Mouse (Mus musculus): ENCODE data around the gene Birc2. TPM values are rescaled to one million over a fixed set of nuclear protein-coding genes. Genes with fewer than 3 reads are reported as not detected.
A peak's percentile ranks its signal among the peaks of the same experiment; 100 is the strongest.

Gene Birc2
- polyA plus RNA-seq, 1 experiment from 2014 or later, result 49.3 TPM

GRCm38 (mm10) chr9:7835302-7835701, 1.6 kb downstream of the Birc2 start:
- 88% methylated on average over 1 of the region's 1 CpGs for WGBS
- no peak overlapping the region for H3K4me2 ChIP-seq (ENCODE audit: low read depth, low read length)
- H3K9me3 ChIP-seq (ENCODE audit: control insufficient read depth, low read length), result no peaks in the 10 kb centered on the region
- ATAC-seq (ENCODE audit: low read depth), result no peak
- no peaks in the 10 kb centered on the region for H3K27me3 ChIP-seq (ENCODE audit: control insufficient read depth, insufficient read depth, low read length)
- H3K36me3 ChIP-seq (ENCODE audit: control insufficient read depth, insufficient read depth, low read length), result 0 out of 2 replicates have a peak, but pooled peaks cover 3% of the 10 kb centered on the region
- H3K9ac ChIP-seq (replicated peaks; ENCODE audit: low read depth, low read length), result no peak overlapping the region
- no peak overlapping the region for H3K27ac ChIP-seq (ENCODE audit: low read depth, low read length)
- no peak overlapping the region for H3K4me3 ChIP-seq (ENCODE audit: low read depth, low read length)
- peaks cover 23% of the 10 kb centered on the region for H3K4me1 ChIP-seq (ENCODE audit: control insufficient read depth, insufficient read depth, low read length)

- Histone ChIP-seq H3K36me3 (ENCODE audit: control insufficient read depth, insufficient read depth, low read length) (0 out of 2 replicates have a peak, but pooled peaks cover 3% of the 10 kb centered on the region), H3K27me3 (ENCODE audit: control insufficient read depth, insufficient read depth, low read length) (no peaks in the 10 kb centered on the region), H3K4me3 (ENCODE audit: low read depth, low read length) (no peak overlapping the region), H3K4me1 (ENCODE audit: control insufficient read depth, insufficient read depth, low read length) (peaks cover 31% of the 10 kb centered on the region), H3K9ac (replicated peaks; ENCODE audit: low read depth, low read length) (no peak overlapping the region), H3K4me2 (ENCODE audit: low read depth, low read length) (peak overlapping the region; percentile 24), H3K9me3 (ENCODE audit: control insufficient read depth, low read length) (no peaks in the 10 kb centered on the region), H3K27ac (ENCODE audit: low read depth, low read length) (no peak overlapping the region)
- WGBS, result 91% methylated on average over 6 of the region's 6 CpGs
- ATAC-seq (ENCODE audit: low read depth), result no peak
Measured at GRCm38 (mm10) chr9:7833421-7833820, 3.4 kb downstream of the Birc2 start.

DNA sequence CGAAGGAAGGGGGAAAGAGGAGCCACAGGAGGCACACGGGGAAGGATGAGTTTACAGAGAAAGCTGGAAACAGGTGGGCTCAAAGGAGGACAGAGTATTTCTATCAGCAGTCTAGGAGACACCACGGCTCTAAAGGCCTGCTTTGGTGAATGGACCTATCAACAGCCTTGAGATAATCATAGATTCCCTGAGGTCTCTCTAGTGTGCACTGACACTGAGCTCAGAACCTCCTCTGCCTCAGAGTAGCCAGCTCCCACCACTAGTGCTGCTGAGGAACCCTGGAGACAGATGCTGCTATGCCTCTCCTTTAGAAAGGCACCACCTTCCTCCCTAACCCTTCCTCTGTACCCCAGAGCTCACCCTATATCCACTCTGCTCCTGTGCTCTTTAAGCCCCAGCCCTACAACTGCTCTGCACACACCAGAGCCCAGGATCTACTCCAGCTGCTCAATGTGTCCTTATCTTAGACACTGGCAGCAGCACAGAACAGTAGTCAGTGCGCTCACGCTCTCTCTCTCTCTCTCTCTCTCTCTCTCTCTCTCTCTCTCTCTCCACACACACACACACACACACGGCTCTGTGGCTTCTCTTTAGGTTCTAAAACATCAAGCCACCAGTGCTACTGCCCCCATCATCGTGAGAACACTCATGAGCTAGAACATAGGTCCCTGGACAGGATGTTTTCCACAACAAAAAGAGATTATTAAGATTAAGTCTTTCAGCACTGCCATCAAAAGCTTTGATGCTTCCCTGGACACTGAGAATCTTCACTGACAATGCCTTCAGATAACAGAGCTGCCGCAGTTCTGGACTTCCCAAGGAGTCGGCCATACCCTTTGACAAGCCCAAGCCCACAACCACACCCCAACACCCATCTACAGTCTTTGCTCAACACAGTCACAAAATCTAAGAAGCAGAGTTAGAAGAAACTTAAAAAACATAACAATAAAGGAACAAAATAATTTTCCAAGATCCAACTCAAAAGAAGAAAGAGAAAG, 7.0 kb downstream of the Birc2 start:
- H3K27ac ChIP-seq (ENCODE audit: low read depth, low read length), result no peak overlapping the region
- H3K36me3 ChIP-seq (ENCODE audit: control insufficient read depth, insufficient read depth, low read length), result 0 out of 2 replicates have a peak, but pooled peaks cover 3% of the 10 kb centered on the region
- ATAC-seq (ENCODE audit: low read depth), result no peak; the same call in 1 of the 2 replicates
- peaks cover 28% of the 10 kb centered on the region for H3K4me1 ChIP-seq (ENCODE audit: control insufficient read depth, insufficient read depth, low read length)
- WGBS, result 92% methylated on average over 9 of the region's 9 CpGs
- H3K4me2 ChIP-seq (ENCODE audit: low read depth, low read length), result peak overlapping the region; percentile 18; the same call in 1 of the 2 replicates
- H3K4me3 ChIP-seq (ENCODE audit: low read depth, low read length), result no peak overlapping the region
- no peak overlapping the region for H3K9ac ChIP-seq (replicated peaks; ENCODE audit: low read depth, low read length)
- no peaks in the 10 kb centered on the region for H3K27me3 ChIP-seq (ENCODE audit: control insufficient read depth, insufficient read depth, low read length)
- no peaks in the 10 kb centered on the region for H3K9me3 ChIP-seq (ENCODE audit: control insufficient read depth, low read length)

DNA sequence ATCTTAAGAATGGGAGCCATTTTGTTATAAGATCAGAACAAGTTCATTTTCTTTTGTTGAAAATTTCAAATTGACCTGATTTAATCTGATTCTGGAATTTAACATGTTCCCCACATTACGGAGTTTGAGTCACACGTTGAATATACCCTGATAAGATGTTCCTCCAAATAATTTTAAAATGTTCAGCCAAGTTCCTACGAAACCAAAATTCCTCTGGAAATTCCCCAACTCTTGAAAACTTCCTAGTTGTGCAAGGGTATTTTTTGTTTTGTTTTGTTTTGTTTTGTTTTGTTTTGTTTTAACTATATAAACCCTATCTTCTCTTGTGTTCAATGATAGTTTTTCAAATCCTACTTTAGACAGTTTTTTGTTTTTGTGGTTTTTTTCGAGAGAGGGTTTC, 8.2 kb downstream of the Birc2 start:
- WGBS, result 98% methylated on average over 4 of the region's 4 CpGs
- no peaks in the 10 kb centered on the region for H3K27me3 ChIP-seq (ENCODE audit: control insufficient read depth, insufficient read depth, low read length)
- H3K4me2 ChIP-seq (ENCODE audit: low read depth, low read length), result no peak overlapping the region
- H3K4me3 ChIP-seq (ENCODE audit: low read depth, low read length), result no peak overlapping the region
- no peaks in the 10 kb centered on the region for H3K9me3 ChIP-seq (ENCODE audit: control insufficient read depth, low read length)
- no peak overlapping the region for H3K9ac ChIP-seq (replicated peaks; ENCODE audit: low read depth, low read length)
- no peak overlapping the region for H3K27ac ChIP-seq (ENCODE audit: low read depth, low read length)
- no peak for ATAC-seq (ENCODE audit: low read depth)
- H3K36me3 ChIP-seq (ENCODE audit: control insufficient read depth, insufficient read depth, low read length), result 0 out of 2 replicates have a peak, but pooled peaks cover 3% of the 10 kb centered on the region
- H3K4me1 ChIP-seq (ENCODE audit: control insufficient read depth, insufficient read depth, low read length), result peaks cover 28% of the 10 kb centered on the region

GRCm38 (mm10) chr9:7824916-7825315, 11.9 kb downstream of the Birc2 start:
- no peaks in the 10 kb centered on the region for H3K9me3 ChIP-seq (ENCODE audit: control insufficient read depth, low read length)
- WGBS, result 95% methylated on average over 5 of the region's 5 CpGs
- no peak for ATAC-seq (ENCODE audit: low read depth)
- no peak overlapping the region for H3K4me3 ChIP-seq (ENCODE audit: low read depth, low read length)
- no peak overlapping the region for H3K4me2 ChIP-seq (ENCODE audit: low read depth, low read length)
- H3K36me3 ChIP-seq (ENCODE audit: control insufficient read depth, insufficient read depth, low read length), result peaks cover 6% of the 10 kb centered on the region; the same call in 1 of the 2 replicates
- no peak overlapping the region for H3K27ac ChIP-seq (ENCODE audit: low read depth, low read length)
- H3K27me3 ChIP-seq (ENCODE audit: control insufficient read depth, insufficient read depth, low read length), result no peaks in the 10 kb centered on the region
- no peak overlapping the region for H3K9ac ChIP-seq (replicated peaks; ENCODE audit: low read depth, low read length)
- H3K4me1 ChIP-seq (ENCODE audit: control insufficient read depth, insufficient read depth, low read length), result peaks cover 5% of the 10 kb centered on the region

- Histone ChIP-seq H3K36me3 (ENCODE audit: control insufficient read depth, insufficient read depth, low read length) (peaks cover 24% of the 10 kb centered on the region), H3K9me3 (ENCODE audit: control insufficient read depth, low read length) (no peaks in the 10 kb centered on the region), H3K4me3 (ENCODE audit: low read depth, low read length) (no peak overlapping the region), H3K27me3 (ENCODE audit: control insufficient read depth, insufficient read depth, low read length) (no peaks in the 10 kb centered on the region), H3K4me2 (ENCODE audit: low read depth, low read length) (no peak overlapping the region), H3K27ac (ENCODE audit: low read depth, low read length) (no peak overlapping the region), H3K4me1 (ENCODE audit: control insufficient read depth, insufficient read depth, low read length) (no peaks in the 10 kb centered on the region), H3K9ac (replicated peaks; ENCODE audit: low read depth, low read length) (no peak overlapping the region)
- 85% methylated on average over 3 of the region's 3 CpGs for WGBS
- no peak for ATAC-seq (ENCODE audit: low read depth)
Measured at GRCm38 (mm10) chr9:7822758-7823157, 14.1 kb downstream of the Birc2 start.

- H3K4me2 ChIP-seq (ENCODE audit: low read depth, low read length), result no peak overlapping the region
- no peak; the same call in 1 of the 2 replicates for ATAC-seq (ENCODE audit: low read depth)
- H3K9me3 ChIP-seq (ENCODE audit: control insufficient read depth, low read length), result no peaks in the 10 kb centered on the region
- WGBS, result 76% methylated on average over 3 of the region's 5 CpGs
- no peaks in the 10 kb centered on the region for H3K27me3 ChIP-seq (ENCODE audit: control insufficient read depth, insufficient read depth, low read length)
- no peak overlapping the region for H3K27ac ChIP-seq (ENCODE audit: low read depth, low read length)
- H3K4me1 ChIP-seq (ENCODE audit: control insufficient read depth, insufficient read depth, low read length), result no peaks in the 10 kb centered on the region
- no peak overlapping the region for H3K9ac ChIP-seq (replicated peaks; ENCODE audit: low read depth, low read length)
- H3K36me3 ChIP-seq (ENCODE audit: control insufficient read depth, insufficient read depth, low read length), result no peaks in the 10 kb centered on the region
- H3K4me3 ChIP-seq (ENCODE audit: low read depth, low read length), result no peak overlapping the region
Measured at GRCm38 (mm10) chr9:7805101-7805506, 31.8 kb downstream of the Birc2 start.

DNA sequence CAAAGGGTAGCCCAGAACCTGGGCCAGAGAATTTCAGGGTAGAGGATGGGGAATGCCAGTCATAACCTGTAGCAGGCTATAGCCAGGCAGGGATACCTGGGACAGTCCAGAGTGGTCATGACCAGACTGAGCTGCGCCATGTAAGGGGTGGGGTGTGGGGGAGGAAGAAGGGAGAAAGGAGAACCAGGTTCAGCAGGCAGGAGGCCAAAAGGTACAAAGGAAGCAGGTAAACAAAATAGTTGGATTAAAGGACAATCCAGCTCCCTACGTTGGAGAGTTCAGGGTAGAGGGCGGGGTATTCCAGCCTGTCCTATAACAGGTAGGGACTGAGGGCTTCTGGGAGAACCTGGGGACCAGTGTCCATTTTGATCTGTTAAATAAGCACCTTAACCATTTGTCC, 38.3 kb downstream of the Birc2 start:
- Histone ChIP-seq H3K4me1 (ENCODE audit: control insufficient read depth, insufficient read depth, low read length) (no peaks in the 10 kb centered on the region), H3K27ac (ENCODE audit: low read depth, low read length) (no peak overlapping the region), H3K4me2 (ENCODE audit: low read depth, low read length) (no peak overlapping the region), H3K4me3 (ENCODE audit: low read depth, low read length) (no peak overlapping the region), H3K36me3 (ENCODE audit: control insufficient read depth, insufficient read depth, low read length) (no peaks in the 10 kb centered on the region), H3K9ac (replicated peaks; ENCODE audit: low read depth, low read length) (no peak overlapping the region), H3K27me3 (ENCODE audit: control insufficient read depth, insufficient read depth, low read length) (no peaks in the 10 kb centered on the region), H3K9me3 (ENCODE audit: control insufficient read depth, low read length) (no peaks in the 10 kb centered on the region)
- WGBS, result 92% methylated on average over 3 of the region's 3 CpGs
- no peak for ATAC-seq (ENCODE audit: low read depth)

- no peaks in the 10 kb centered on the region for H3K9me3 ChIP-seq (ENCODE audit: control insufficient read depth, low read length)
- no peaks in the 10 kb centered on the region for H3K27me3 ChIP-seq (ENCODE audit: control insufficient read depth, insufficient read depth, low read length)
- H3K36me3 ChIP-seq (ENCODE audit: control insufficient read depth, insufficient read depth, low read length), result no peaks in the 10 kb centered on the region; the same call in 1 of the 2 replicates
- 90% methylated on average over 2 of the region's 2 CpGs for WGBS
- no peak overlapping the region for H3K9ac ChIP-seq (replicated peaks; ENCODE audit: low read depth, low read length)
- H3K4me3 ChIP-seq (ENCODE audit: low read depth, low read length), result no peak overlapping the region
- ATAC-seq (ENCODE audit: low read depth), result no peak
- no peak overlapping the region for H3K4me2 ChIP-seq (ENCODE audit: low read depth, low read length)
- H3K4me1 ChIP-seq (ENCODE audit: control insufficient read depth, insufficient read depth, low read length), result no peaks in the 10 kb centered on the region
- no peak overlapping the region for H3K27ac ChIP-seq (ENCODE audit: low read depth, low read length)
Measured at GRCm38 (mm10) chr9:7797542-7797941, 39.3 kb downstream of the Birc2 start.

Measured in neural tube, embryonic 14.5 days (tissue).